Mouse (Mus musculus) layer of hippocampus, adult 11-12 months (tissue): Measurements from ENCODE around the gene Aox2.
A peak's percentile ranks its signal among the peaks of the same experiment; 100 is the strongest.

Experiments
- DNase-seq: peaks from one replicate; pipeline ENCODE4 v3.0.0; 2022; ENCODE audit warnings: low spot score

Gene Aox2

GRCm38 (mm10) chr1:58403745-58404144, 125.6 kb downstream of the Aox2 start:
- no peak for DNase-seq

GRCm38 (mm10) chr1:58407321-58407720, 129.2 kb downstream of the Aox2 start:
- no peak for DNase-seq

GRCm38 (mm10) chr1:58408141-58408540, 130.0 kb downstream of the Aox2 start:
- DNase-seq, result no peak

GRCm38 (mm10) chr1:58409553-58410197, 131.5 kb downstream of the Aox2 start:
- DNase-seq, result no peak

GRCm38 (mm10) chr1:58410198-58410588, 132.1 kb downstream of the Aox2 start:
- DNase-seq, result no peak

- no peak for DNase-seq
These were observed 132.7 kb downstream of the Aox2 start for GRCm38 (mm10) chr1:58410776-58411175.

GRCm38 (mm10) chr1:58415442-58415841, 137.3 kb downstream of the Aox2 start:
- no peak for DNase-seq

- no peak for DNase-seq
These were observed 137.9 kb downstream of the Aox2 start for GRCm38 (mm10) chr1:58416048-58416447.

- no peak for DNase-seq
These were observed 141.9 kb downstream of the Aox2 start for GRCm38 (mm10) chr1:58420032-58420431.

GRCm38 (mm10) chr1:58420961-58421360, 142.8 kb downstream of the Aox2 start:
- no peak for DNase-seq

GRCm38 (mm10) chr1:58422879-58423278, 144.8 kb downstream of the Aox2 start:
- peak; percentile 23 for DNase-seq

- peak; percentile 97 for DNase-seq
These were observed 145.5 kb downstream of the Aox2 start, which contains the start of gene Clk1 for GRCm38 (mm10) chr1:58423371-58424248. Gene Clk1, minus strand, starts transcription at chr1:58424066.

GRCm38 (mm10) chr1:58424551-58424950, 146.4 kb downstream of the Aox2 start:
- no peak for DNase-seq
